Mouse (Mus musculus) small intestine, adult 2 months (tissue): ENCODE data around the gene Map3k10.

Source experiments
- CTCF ChIP-seq: fragments of 200-500 bp; IDR thresholded peaks from 2 replicates; pipeline ENCODE4 v1.5.1; 2012; ENCODE audit warnings: low read depth, mild to moderate bottlenecking, control low read depth, inconsistent platforms, low read length, moderate library complexity, mixed read lengths; ENCODE audit not compliant: insufficient replicate concordance, insufficient read length; ENCODE audit errors: extremely low read depth
- POLR2A ChIP-seq: fragments of 200-500 bp; IDR thresholded peaks from 2 replicates; pipeline ENCODE4 v1.6.1; 2012; ENCODE audit warnings: low read depth, mild to moderate bottlenecking, control low read depth, inconsistent platforms, low read length, moderate library complexity

- no peak for TF ChIP-seq CTCF
- no peak for TF ChIP-seq POLR2A
Observed at GRCm38 (mm10) chr7:27675222-27675612, 819 bp upstream of the Map3k10 start.
